Mouse (Mus musculus) neural tube, embryonic 11.5 days (tissue): ENCODE results near the gene Sox30. TPM values are rescaled to one million over a fixed set of nuclear protein-coding genes. Genes with fewer than 3 reads are reported as not detected.

Experiments used
- ATAC-seq: fragments of 200-750 bp; cut with Nextera tagmentation; 2 replicates; pipeline ENCODE4 v1.8.0; 2017; ENCODE audit warnings: moderate number of reproducible peaks, mild to moderate bottlenecking, moderate TSS enrichment, moderate library complexity; ENCODE audit not compliant: insufficient read depth, low FRiP score, low TSS enrichment
- DNase-seq: peaks from one replicate; pipeline ENCODE4 v3.0.0-alpha.2; 2015; ENCODE audit warnings: low spot score
- H3K27ac ChIP-seq: fragments of 300-500 bp; sonication (generic); 2 replicates; pipeline ENCODE4 v1.5.1; 2014; ENCODE audit warnings: low read depth, mild to moderate bottlenecking, low read length
- H3K27me3 ChIP-seq: fragments of 300-500 bp; sonication (generic); 2 replicates; pipeline ENCODE4 v1.6.1; 2014; ENCODE audit warnings: mild to moderate bottlenecking, low read length, mixed read lengths; ENCODE audit not compliant: control insufficient read depth, insufficient read depth
- H3K36me3 ChIP-seq: fragments of 300-500 bp; sonication (generic); 2 replicates; pipeline ENCODE4 v1.6.1; 2014; ENCODE audit warnings: mild to moderate bottlenecking, low read length, moderate library complexity, mixed read lengths; ENCODE audit not compliant: control insufficient read depth, insufficient read depth
- H3K4me1 ChIP-seq: fragments of 300-500 bp; sonication (generic); 2 replicates; pipeline ENCODE4 v1.6.1; 2014; ENCODE audit warnings: low read length, mixed read lengths; ENCODE audit not compliant: control insufficient read depth, insufficient read depth
- H3K4me2 ChIP-seq: fragments of 300-500 bp; sonication (generic); 2 replicates; pipeline ENCODE4 v1.6.1; 2014; ENCODE audit warnings: low read depth, mild to moderate bottlenecking, moderate library complexity
- H3K4me3 ChIP-seq: fragments of 300-500 bp; sonication (generic); 2 replicates; pipeline ENCODE4 v1.5.1; 2014; ENCODE audit warnings: low read depth, low read length
- H3K9ac ChIP-seq: fragments of 300-500 bp; sonication (generic); 2 replicates; pipeline ENCODE4 v1.6.1; 2014; ENCODE audit warnings: mild to moderate bottlenecking, low read length
- H3K9me3 ChIP-seq: fragments of 300-500 bp; sonication (generic); 2 replicates; pipeline ENCODE4 v1.6.1; 2016; ENCODE audit warnings: low read length; ENCODE audit not compliant: control insufficient read depth
- WGBS: fragments of 180-500 bp; shearing (Covaris S2); extraction: QIAGEN DNeasy Blood & Tissue Kit; methylation state at CpG from one replicate; pipeline ENCODE4 v1.1.7; 2014; 5-methylcytosine and 5-hydroxymethylcytosine counted together
- polyA plus RNA-seq: library from polyadenylated mRNA; unstranded; fragments of >200 nt; fragmentation: Nextera tagmentation; extraction: Ambion mirVana; gene quantifications from 2 replicates; pipeline ENCODE4 v1.2.1, GENCODE M21; 2014

Sox30 gene
- polyA plus RNA-seq, 1 experiment from 2014 or later, result 0.09 TPM

DNA sequence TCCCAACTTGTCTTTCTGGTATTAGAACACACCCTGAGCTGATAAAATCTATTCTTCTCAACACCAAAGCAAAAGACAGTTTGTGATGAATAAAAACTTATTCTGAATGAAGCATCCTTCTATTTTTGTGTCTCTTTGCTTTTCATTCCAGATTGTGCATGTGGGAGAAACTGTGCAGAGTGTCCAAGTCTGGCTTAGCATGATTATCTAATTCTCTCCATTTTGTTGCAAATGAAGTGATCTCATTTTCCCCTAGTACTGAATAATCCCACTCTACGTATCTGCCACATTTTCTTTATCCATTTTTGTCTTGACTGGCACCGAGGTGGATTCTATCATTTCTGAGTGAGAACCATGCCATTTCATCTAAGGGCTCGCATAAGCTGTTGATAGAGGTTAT is 4.0 kb upstream of the Sox30 start:
- Histone ChIP-seq H3K9me3 (no peaks in the 10 kb centered on the region), H3K4me3 (no peak overlapping the region), H3K27me3 (no peaks in the 10 kb centered on the region), H3K4me2 (no peak overlapping the region), H3K9ac (no peak overlapping the region), H3K4me1 (no peaks in the 10 kb centered on the region), H3K27ac (no peak overlapping the region), H3K36me3 (no peaks in the 10 kb centered on the region)
- ATAC-seq, result no peak
- 85% methylated on average over 3 of the region's 3 CpGs for WGBS
- no peak for DNase-seq

DNA sequence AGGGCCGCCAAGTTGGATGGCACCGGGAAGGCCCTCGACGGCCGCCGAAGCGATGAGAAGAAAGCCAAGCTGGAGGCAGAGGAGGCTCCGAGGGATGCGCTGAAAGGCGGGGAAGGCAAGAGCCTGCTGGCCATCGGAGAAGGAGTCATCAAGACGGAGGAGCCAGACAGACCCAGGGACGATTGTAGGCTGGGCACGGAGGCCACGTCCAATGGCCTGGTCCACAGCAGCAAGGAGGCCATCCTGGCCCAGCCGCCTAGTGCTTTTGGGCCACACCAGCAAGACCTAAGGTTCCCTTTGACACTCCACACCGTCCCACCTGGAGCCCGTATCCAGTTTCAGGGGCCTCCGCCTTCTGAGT is 763 bp downstream of the Sox30 start:
- peak overlapping the region; percentile 77 for H3K4me2 ChIP-seq
- H3K4me1 ChIP-seq, result no peaks in the 10 kb centered on the region
- H3K9me3 ChIP-seq, result no peaks in the 10 kb centered on the region
- peak overlapping the region; percentile 54 for H3K4me3 ChIP-seq
- H3K9ac ChIP-seq, result peak overlapping the region; percentile 83
- DNase-seq, result no peak
- peak overlapping the region; percentile 53; the same call in 1 of the 2 replicates for H3K27ac ChIP-seq
- 0 out of 2 replicates have a peak, but pooled peaks have one; percentile 3 for ATAC-seq
- WGBS, result 45% methylated on average over 19 of the region's 19 CpGs
- no peaks in the 10 kb centered on the region for H3K36me3 ChIP-seq
- no peaks in the 10 kb centered on the region for H3K27me3 ChIP-seq

DNA sequence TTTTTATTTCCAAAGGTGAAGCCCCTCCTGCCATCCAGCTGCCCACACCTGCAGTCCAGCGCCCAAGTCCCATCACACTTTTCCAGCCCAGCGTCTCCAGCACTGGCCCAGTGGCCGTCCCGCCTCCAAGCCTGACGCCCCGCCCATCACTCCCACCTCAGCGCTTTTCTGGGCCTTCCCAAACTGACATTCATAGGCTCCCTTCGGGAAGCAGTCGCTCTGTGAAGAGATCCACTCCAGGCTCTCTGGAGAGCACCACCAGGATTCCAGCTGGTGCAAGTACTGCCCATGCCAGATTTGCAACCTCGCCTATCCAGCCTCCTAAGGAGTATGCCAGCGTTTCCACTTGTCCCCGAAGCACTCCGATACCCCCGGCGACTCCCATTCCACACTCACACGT is 11.5 kb downstream of the Sox30 start:
- no peaks in the 10 kb centered on the region for H3K27me3 ChIP-seq
- ATAC-seq, result no peak
- H3K4me3 ChIP-seq, result peak overlapping the region; percentile 25
- no peak overlapping the region for H3K27ac ChIP-seq
- H3K9ac ChIP-seq, result no peak overlapping the region
- no peaks in the 10 kb centered on the region for H3K9me3 ChIP-seq
- H3K4me2 ChIP-seq, result peak overlapping the region; percentile 38
- no peaks in the 10 kb centered on the region for H3K36me3 ChIP-seq
- 8% methylated on average over 16 of the region's 16 CpGs for WGBS
- peak; percentile 45 for DNase-seq
- H3K4me1 ChIP-seq, result no peaks in the 10 kb centered on the region

- H3K9ac ChIP-seq, result no peak overlapping the region
- H3K4me3 ChIP-seq, result peak overlapping the region; percentile 25
- ATAC-seq (no peak), DNase-seq (no peak)
- WGBS, result 46% methylated on average over 13 of the region's 13 CpGs
- no peaks in the 10 kb centered on the region for H3K4me1 ChIP-seq
- no peaks in the 10 kb centered on the region for H3K36me3 ChIP-seq
- no peaks in the 10 kb centered on the region for H3K9me3 ChIP-seq
- H3K27me3 ChIP-seq, result no peaks in the 10 kb centered on the region
- H3K27ac ChIP-seq, result no peak overlapping the region
- H3K4me2 ChIP-seq, result peak overlapping the region; percentile 38
Measured at GRCm38 (mm10) chr11:45992087-45992486, 12.0 kb downstream of the Sox30 start.

GRCm38 (mm10) chr11:46016061-46016460 is 36.0 kb downstream of the Sox30 start:
- H3K4me2 ChIP-seq, result no peak overlapping the region
- no peaks in the 10 kb centered on the region for H3K36me3 ChIP-seq
- no peaks in the 10 kb centered on the region for H3K9me3 ChIP-seq
- ATAC-seq (no peak), DNase-seq (peak; percentile 76)
- H3K4me3 ChIP-seq, result no peak overlapping the region
- H3K27me3 ChIP-seq, result no peaks in the 10 kb centered on the region
- no peak overlapping the region for H3K27ac ChIP-seq
- WGBS, result 27% methylated on average over 6 of the region's 6 CpGs
- no peaks in the 10 kb centered on the region for H3K4me1 ChIP-seq
- H3K9ac ChIP-seq, result no peak overlapping the region

GRCm38 (mm10) chr11:46020246-46020645 is 40.1 kb downstream of the Sox30 start:
- no peaks in the 10 kb centered on the region for H3K27me3 ChIP-seq
- H3K4me1 ChIP-seq, result no peaks in the 10 kb centered on the region
- H3K36me3 ChIP-seq, result no peaks in the 10 kb centered on the region
- no peak overlapping the region for H3K27ac ChIP-seq
- H3K4me3 ChIP-seq, result no peak overlapping the region
- ATAC-seq, result no peak
- no peaks in the 10 kb centered on the region for H3K9me3 ChIP-seq
- DNase-seq, result no peak
- WGBS, result 78% methylated on average over 1 of the region's 1 CpGs
- H3K9ac ChIP-seq, result no peak overlapping the region
- no peak overlapping the region for H3K4me2 ChIP-seq

DNA sequence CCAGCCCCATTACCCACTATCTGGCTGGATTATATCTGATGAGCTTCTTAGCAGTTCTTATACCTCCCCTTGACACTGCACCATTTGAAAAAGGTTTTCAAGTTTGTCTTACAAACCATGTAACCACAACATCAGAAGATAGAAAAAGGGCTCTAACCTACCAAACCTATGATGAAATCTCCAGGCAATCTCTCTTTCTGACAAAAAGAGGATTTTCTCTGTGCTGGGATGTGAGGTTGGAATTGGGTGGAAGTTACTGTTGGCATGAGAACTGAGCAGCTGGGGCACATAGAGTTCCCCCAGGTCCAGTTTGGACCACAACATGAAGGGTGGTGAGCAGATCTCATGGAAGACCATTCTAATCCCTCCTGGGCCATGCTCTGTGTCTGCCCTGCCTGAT is 41.7 kb downstream of the Sox30 start:
- H3K27me3 ChIP-seq, result no peaks in the 10 kb centered on the region
- H3K9ac ChIP-seq, result no peak overlapping the region
- no peak for ATAC-seq
- H3K4me1 ChIP-seq, result no peaks in the 10 kb centered on the region
- no peaks in the 10 kb centered on the region for H3K9me3 ChIP-seq
- H3K4me3 ChIP-seq, result no peak overlapping the region
- H3K27ac ChIP-seq, result no peak overlapping the region
- no peak for DNase-seq
- H3K36me3 ChIP-seq, result no peaks in the 10 kb centered on the region
- H3K4me2 ChIP-seq, result no peak overlapping the region

- no peaks in the 10 kb centered on the region for H3K9me3 ChIP-seq
- H3K27me3 ChIP-seq, result no peaks in the 10 kb centered on the region
- no peak overlapping the region for H3K27ac ChIP-seq
- no peak overlapping the region for H3K4me2 ChIP-seq
- 87% methylated on average over 6 of the region's 6 CpGs for WGBS
- DNase-seq, result no peak
- H3K4me3 ChIP-seq, result no peak overlapping the region
- no peak for ATAC-seq
- no peaks in the 10 kb centered on the region for H3K36me3 ChIP-seq
- H3K9ac ChIP-seq, result no peak overlapping the region
- no peaks in the 10 kb centered on the region for H3K4me1 ChIP-seq
Measured at GRCm38 (mm10) chr11:46022983-46023382, 42.9 kb downstream of the Sox30 start.

GRCm38 (mm10) chr11:46025962-46026392 is 45.9 kb downstream of the Sox30 start:
- 49% methylated on average over 7 of the region's 7 CpGs for WGBS
- no peak overlapping the region for H3K27ac ChIP-seq
- ATAC-seq, result no peak

More at GRCm38 (mm10) chr11:46025962-46026392, 45.9 kb downstream of the Sox30 start:
- H3K4me3 ChIP-seq, result no peak overlapping the region
- H3K27me3 ChIP-seq, result no peaks in the 10 kb centered on the region
- H3K9me3 ChIP-seq, result no peaks in the 10 kb centered on the region
- H3K4me1 ChIP-seq, result no peaks in the 10 kb centered on the region
- peak; percentile 24 for DNase-seq
- H3K9ac ChIP-seq, result no peak overlapping the region
- H3K4me2 ChIP-seq, result no peak overlapping the region
- no peaks in the 10 kb centered on the region for H3K36me3 ChIP-seq
